ENCODE assay signal across 8 mouse cellular contexts in genomic region chr7:38141747-38142545, GRCm38 (mm10). TPM values are rescaled to one million over a fixed set of nuclear protein-coding genes. Genes with fewer than 3 reads are reported as not detected.
DNase-seq lines count a peak whose midpoint lies in the region; ATAC-seq lines count a peak whose summit lies in the region.

No protein-coding gene starts in this region.

- DNase-seq in WW6 (ENCODE audit: low read depth, low spot score): peak; percentile 55
- peak; percentile 95 to 97 for DNase-seq in cerebellum, postnatal 14 days
- peak; percentile 82 to 88 for DNase-seq in frontal cortex, postnatal 25 days (ENCODE audit: low spot score in 2 of 2)
- DNase-seq in hindlimb bud, embryonic 11.5 days (ENCODE audit: extremely low spot score, low read depth, low spot score): peak; percentile 70
- peak; percentile 43 for DNase-seq in left cerebral cortex, adult 11 months (ENCODE audit: low spot score)
- DNase-seq in right cerebral cortex, postnatal 10 days (ENCODE audit: low spot score in 2 of 2): peak; percentile 84 to 90
- DNase-seq in urinary bladder, adult 2 months (ENCODE audit: low spot score): peak; percentile 69

- ATAC-seq in megakaryocyte progenitor cell, adult 5-6 weeks (replicated peaks; ENCODE audit: poor library complexity): peak; percentile 93

RNA-seq across cellular contexts. Expression of gene Ccne1, which starts 34.6 kb away (rescaled TPM):
- 17.0 and 20.3 TPM in 2 replicates for total RNA-seq in megakaryocyte progenitor cell, adult 5-6 weeks (2015)
- 29.3 and 32.4 TPM in 2 replicates for total RNA-seq in megakaryocyte progenitor cell, adult 5-6 weeks (2017)
- polyA plus RNA-seq in urinary bladder, adult 2 months (2012; rRNA removed): 3.1 and 3.6 TPM in 2 replicates

RNA-seq across cellular contexts. Expression of gene 1600014C10Rik, which starts 41.1 kb away (rescaled TPM):
- 18.8 and 19.5 TPM in 2 replicates for total RNA-seq in megakaryocyte progenitor cell, adult 5-6 weeks (2015)
- total RNA-seq in megakaryocyte progenitor cell, adult 5-6 weeks (2017): 22.7 and 29.4 TPM in 2 replicates
- polyA plus RNA-seq in urinary bladder, adult 2 months (2012; rRNA removed): 52.4 and 56.0 TPM in 2 replicates

Comparison
In these comparisons a context has a peak if more than half of its experiments do, and no peak if none do; other contexts are left out.
1. Peak in every context shown above with its lines: DNase-seq and ATAC-seq.
2. DNase-seq: peak in every context shown above with its lines; median percentile 96 in cerebellum, postnatal 14 days; 87 in right cerebral cortex, postnatal 10 days; 85 in frontal cortex, postnatal 25 days; 70 in hindlimb bud, embryonic 11.5 days; 69 in urinary bladder, adult 2 months; 55 in WW6; 43 in left cerebral cortex, adult 11 months.